Mouse (Mus musculus) embryonic facial prominence, embryonic 14.5 days (tissue): ENCODE measurements around the gene Pja2. TPM values are rescaled to one million over a fixed set of nuclear protein-coding genes. Genes with fewer than 3 reads are reported as not detected.

ENCODE experiments used
- ATAC-seq: fragments of 200-750 bp; cut with Nextera tagmentation; 2 replicates; pipeline ENCODE4 v1.8.0; 2017; ENCODE audit warnings: low read depth, moderate number of reproducible peaks, moderate TSS enrichment
- DNase-seq: peaks from one replicate; pipeline ENCODE4 v3.0.0-alpha.2; 2015; ENCODE audit warnings: low spot score
- H3K27ac ChIP-seq: fragments of 300-500 bp; sonication (generic); replicated peaks from 2 replicates; pipeline ENCODE4 v1.5.1; 2014; ENCODE audit warnings: low read depth, mild to moderate bottlenecking, low read length, moderate library complexity
- H3K27me3 ChIP-seq: fragments of 300-500 bp; sonication (generic); replicated peaks from 2 replicates; pipeline ENCODE4 v1.6.1; 2014; ENCODE audit warnings: low read length; ENCODE audit not compliant: control insufficient read depth, insufficient read depth
- H3K36me3 ChIP-seq: fragments of 300-500 bp; sonication (generic); 2 replicates; pipeline ENCODE4 v1.6.1; 2014; ENCODE audit warnings: low read length, mixed read lengths; ENCODE audit not compliant: control insufficient read depth, insufficient read depth
- H3K4me1 ChIP-seq: fragments of 300-500 bp; sonication (generic); 2 replicates; pipeline ENCODE4 v1.6.1; 2014; ENCODE audit warnings: antibody characterized with exemption, low read length; ENCODE audit not compliant: control insufficient read depth, insufficient read depth
- H3K4me2 ChIP-seq: fragments of 300-500 bp; sonication (generic); 2 replicates; pipeline ENCODE4 v1.6.1; 2014; ENCODE audit warnings: low read depth, mild to moderate bottlenecking, low read length, moderate library complexity, mixed read lengths
- H3K4me3 ChIP-seq: fragments of 300-500 bp; sonication (generic); 2 replicates; pipeline ENCODE4 v1.5.1; 2014; ENCODE audit warnings: low read depth, mild to moderate bottlenecking, low read length
- H3K9ac ChIP-seq: fragments of 300-500 bp; sonication (generic); 2 replicates; pipeline ENCODE4 v1.6.1; 2014; ENCODE audit warnings: low read depth, mild to moderate bottlenecking, low read length, moderate library complexity, mixed read lengths
- H3K9me3 ChIP-seq: fragments of 300-500 bp; sonication (generic); 2 replicates; pipeline ENCODE4 v1.6.1; 2016; ENCODE audit warnings: low read length; ENCODE audit not compliant: control insufficient read depth
- WGBS: fragments of 180-500 bp; shearing (Covaris S2); extraction: QIAGEN DNeasy Blood & Tissue Kit; methylation state at CpG from one replicate; pipeline ENCODE4 v1.1.7; 2014; 5-methylcytosine and 5-hydroxymethylcytosine counted together
- polyA plus RNA-seq: library from polyadenylated mRNA; unstranded; fragments of >200 nt; fragmentation: Nextera tagmentation; extraction: Ambion mirVana; gene quantifications from 2 replicates; pipeline ENCODE4 v1.2.1, GENCODE M21; 2014

The Pja2 gene
- polyA plus RNA-seq, 1 experiment from 2014 or later, result 102 TPM

DNA sequence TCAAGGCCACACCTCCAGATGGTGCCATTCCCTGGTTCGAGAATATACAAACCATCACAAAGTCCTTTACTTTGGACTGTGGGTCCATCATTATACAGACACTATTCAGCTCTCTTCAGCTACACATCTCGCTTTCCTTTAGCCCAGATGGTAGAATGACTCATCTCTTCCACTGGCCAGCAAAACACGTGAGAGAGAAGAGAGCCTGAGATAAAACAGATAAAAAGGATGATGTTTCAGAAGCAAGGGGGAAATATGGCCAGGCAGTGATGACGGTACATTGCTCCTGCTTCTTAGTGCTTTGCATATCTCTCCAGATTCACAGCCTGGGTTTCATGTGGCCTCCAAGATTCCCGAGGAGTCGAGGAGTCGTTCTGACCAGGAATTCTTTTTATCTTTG lies 10.0 kb upstream of the Pja2 start:
- no peak for ATAC-seq
- no peak overlapping the region for H3K27ac ChIP-seq
- peaks cover 5% of the 10 kb centered on the region; the same call in 1 of the 2 replicates for H3K4me1 ChIP-seq
- no peak overlapping the region for H3K4me2 ChIP-seq
- no peak overlapping the region for H3K9ac ChIP-seq
- no peak for DNase-seq
- WGBS, result 56% methylated on average over 7 of the region's 7 CpGs
- no peak overlapping the region for H3K4me3 ChIP-seq
- H3K27me3 ChIP-seq, result no peaks in the 10 kb centered on the region
- H3K9me3 ChIP-seq, result no peaks in the 10 kb centered on the region
- H3K36me3 ChIP-seq, result no peaks in the 10 kb centered on the region

DNA sequence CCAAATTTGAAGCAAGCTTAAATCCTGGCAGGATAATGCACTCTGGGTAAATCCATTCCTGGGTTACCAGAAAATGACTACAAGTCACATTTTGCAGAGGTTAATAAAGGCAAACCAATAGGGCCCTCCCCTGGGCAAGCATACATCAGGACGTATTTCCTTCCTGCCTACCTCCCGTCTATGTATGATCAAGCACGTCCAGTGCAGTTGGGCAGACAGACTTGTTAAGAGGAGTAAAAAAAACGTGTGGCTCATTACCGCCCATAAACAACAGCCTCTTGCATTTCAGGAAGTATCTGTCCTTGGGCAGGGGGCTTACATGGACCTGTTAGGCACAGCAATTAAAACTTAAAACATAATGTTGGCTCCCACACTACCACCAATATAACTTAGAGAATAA lies 8.0 kb upstream of the Pja2 start:
- H3K36me3 ChIP-seq, result no peaks in the 10 kb centered on the region
- WGBS, result 44% methylated on average over 5 of the region's 5 CpGs
- H3K4me3 ChIP-seq, result no peak overlapping the region
- no peak overlapping the region for H3K4me2 ChIP-seq
- H3K9me3 ChIP-seq, result no peaks in the 10 kb centered on the region
- ATAC-seq (no peak), DNase-seq (no peak)
- no peaks in the 10 kb centered on the region for H3K27me3 ChIP-seq
- no peak overlapping the region for H3K27ac ChIP-seq
- no peak overlapping the region for H3K9ac ChIP-seq
- H3K4me1 ChIP-seq, result no peaks in the 10 kb centered on the region

DNA sequence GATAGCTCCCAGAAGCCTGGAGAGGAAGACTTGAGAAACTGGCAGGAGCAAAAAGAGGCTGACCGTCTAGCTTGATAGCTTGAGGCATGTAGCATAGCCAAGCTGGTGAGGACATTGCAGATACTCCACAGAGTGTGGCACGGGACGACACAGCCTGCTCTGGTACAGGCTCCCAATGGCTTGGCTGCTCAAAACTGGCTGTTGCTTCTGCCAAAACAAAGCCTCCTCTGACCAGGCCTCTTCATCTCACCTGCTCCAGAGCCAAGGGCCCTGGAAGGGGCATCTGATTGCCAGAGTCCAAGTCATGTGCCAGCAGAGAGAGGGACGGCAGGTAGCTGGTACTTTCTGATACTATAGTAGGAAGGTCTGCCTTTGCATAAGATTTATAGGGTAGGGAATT lies 5.5 kb upstream of the Pja2 start:
- Histone ChIP-seq H3K36me3 (no peaks in the 10 kb centered on the region), H3K9me3 (no peaks in the 10 kb centered on the region), H3K9ac (no peak overlapping the region), H3K4me3 (no peak overlapping the region), H3K4me1 (no peaks in the 10 kb centered on the region), H3K4me2 (no peak overlapping the region), H3K27me3 (no peaks in the 10 kb centered on the region), H3K27ac (no peak overlapping the region)
- ATAC-seq (no peak), DNase-seq (no peak)
- 60% methylated on average over 4 of the region's 4 CpGs for WGBS

DNA sequence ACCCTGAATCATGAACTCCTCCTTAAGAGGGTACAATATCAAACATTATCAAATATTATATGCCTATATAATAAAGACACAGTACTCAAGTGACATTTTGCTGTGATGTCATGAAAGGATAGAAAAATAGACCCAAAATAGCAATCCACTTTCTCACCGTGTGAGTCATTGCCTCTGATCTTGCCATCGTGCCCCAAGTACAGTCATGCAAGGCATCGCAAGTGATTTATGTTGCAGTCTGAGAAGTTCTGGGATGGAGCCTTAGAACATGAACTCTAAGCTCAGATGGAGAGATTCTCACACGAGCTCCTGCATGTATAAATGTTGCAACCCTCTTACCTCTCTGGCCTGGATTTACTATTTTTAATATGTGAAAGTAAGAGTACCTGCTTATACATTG lies 2.2 kb upstream of the Pja2 start:
- no peak overlapping the region for H3K4me2 ChIP-seq
- no peak overlapping the region for H3K27ac ChIP-seq
- ATAC-seq, result no peak
- H3K4me3 ChIP-seq, result no peak overlapping the region
- H3K36me3 ChIP-seq, result no peaks in the 10 kb centered on the region
- no peak overlapping the region for H3K9ac ChIP-seq
- DNase-seq, result no peak
- WGBS, result 79% methylated on average over 4 of the region's 4 CpGs
- peaks cover 4% of the 10 kb centered on the region; the same call in 1 of the 2 replicates for H3K4me1 ChIP-seq
- no peaks in the 10 kb centered on the region for H3K9me3 ChIP-seq
- no peaks in the 10 kb centered on the region for H3K27me3 ChIP-seq

DNA sequence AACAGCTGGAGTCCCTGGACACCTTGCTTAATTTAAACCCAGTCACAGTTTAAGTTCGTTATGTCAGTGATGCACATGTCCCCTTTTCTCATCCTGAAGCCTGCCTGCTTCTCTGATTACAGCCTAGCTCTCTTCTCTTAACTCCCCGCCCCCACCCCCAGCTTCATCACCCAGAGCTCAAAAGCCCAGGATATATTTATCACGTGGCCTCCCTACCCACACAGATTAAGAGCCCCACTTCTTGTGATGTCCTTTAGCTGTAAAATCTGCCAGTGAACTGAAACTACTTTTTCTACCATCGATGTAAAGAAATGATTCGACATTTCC lies 1.0 kb upstream of the Pja2 start:
- peaks cover 4% of the 10 kb centered on the region; the same call in 1 of the 2 replicates for H3K4me1 ChIP-seq
- peak overlapping the region; percentile 93 for H3K4me3 ChIP-seq
- DNase-seq, result peak; percentile 58
- H3K9me3 ChIP-seq, result no peaks in the 10 kb centered on the region
- peak overlapping the region; percentile 81 for H3K27ac ChIP-seq
- peaks cover 3% of the 10 kb centered on the region; the same call in 1 of the 2 replicates for H3K36me3 ChIP-seq
- H3K9ac ChIP-seq, result peak overlapping the region; percentile 63
- peak overlapping the region; percentile 60 for H3K4me2 ChIP-seq
- H3K27me3 ChIP-seq, result no peaks in the 10 kb centered on the region
- ATAC-seq, result no peak
- 19% methylated on average over 5 of the region's 5 CpGs for WGBS

DNA sequence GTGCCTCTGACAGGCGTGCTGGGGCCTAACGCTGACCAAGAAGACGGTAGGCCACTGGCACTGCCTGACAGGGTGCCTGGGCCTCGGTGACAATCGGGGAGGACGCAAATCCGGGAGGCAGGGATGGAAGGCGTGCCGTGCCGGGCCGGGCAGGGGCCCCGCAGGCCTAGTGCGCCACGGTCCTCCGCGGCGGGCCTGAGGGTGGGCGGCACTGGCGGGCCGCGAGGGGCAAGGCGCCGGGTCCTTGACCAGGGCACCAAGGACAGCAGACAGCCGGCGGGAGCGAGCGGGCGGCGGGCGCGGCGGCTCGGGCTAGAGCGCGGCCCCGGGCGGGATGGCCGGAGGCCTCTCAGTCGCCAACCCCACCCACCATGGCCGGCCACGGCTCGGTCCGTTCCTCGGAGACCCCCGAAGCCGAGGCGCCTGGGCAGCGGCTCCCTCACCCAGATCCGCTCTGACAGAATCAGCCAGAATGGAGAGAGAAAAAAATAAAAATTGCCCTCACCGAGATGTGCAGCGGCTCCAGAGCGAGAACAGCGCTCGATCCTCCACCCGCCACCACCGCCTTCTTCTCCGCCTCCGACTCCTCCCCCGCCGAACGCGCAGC lies 322 bp downstream of the Pja2 start:
- Histone ChIP-seq H3K4me3 (peak overlapping the region; percentile 93), H3K27me3 (no peaks in the 10 kb centered on the region), H3K27ac (peak overlapping the region; percentile 98), H3K9ac (peak overlapping the region; percentile 98), H3K36me3 (peaks cover 5% of the 10 kb centered on the region; the same call in 1 of the 2 replicates), H3K4me1 (peaks cover 4% of the 10 kb centered on the region; the same call in 1 of the 2 replicates), H3K4me2 (peak overlapping the region; percentile 61), H3K9me3 (no peaks in the 10 kb centered on the region)
- ATAC-seq (peak; percentile 4), DNase-seq (peak; percentile 28)
- 1% methylated on average over 11 of the region's 62 CpGs for WGBS

DNA sequence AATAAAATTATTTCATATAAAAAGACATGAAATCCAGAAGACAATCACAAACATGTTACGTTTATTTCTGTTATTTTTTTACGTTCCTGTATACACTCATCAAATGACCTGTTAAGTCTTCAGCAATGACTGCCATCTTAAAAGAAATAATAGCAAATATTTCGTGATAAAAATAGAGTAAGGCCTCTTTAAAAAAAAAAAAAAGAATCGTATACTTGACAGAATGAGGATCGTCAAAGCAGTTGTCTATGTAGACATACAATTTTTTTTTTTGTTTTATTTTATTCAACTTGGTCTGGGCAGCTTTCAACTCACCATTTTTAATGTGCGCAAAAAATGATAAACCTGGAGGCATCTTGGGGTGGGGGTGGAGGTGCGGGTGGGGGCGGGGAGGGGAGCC lies 831 bp downstream of the Pja2 start:
- 20% methylated on average over 8 of the region's 8 CpGs for WGBS
- peaks cover 5% of the 10 kb centered on the region; the same call in 1 of the 2 replicates for H3K36me3 ChIP-seq
- H3K9me3 ChIP-seq, result no peaks in the 10 kb centered on the region
- H3K27ac ChIP-seq, result peak overlapping the region; percentile 98
- H3K4me2 ChIP-seq, result peak overlapping the region; percentile 61
- peak overlapping the region; percentile 98 for H3K9ac ChIP-seq
- peaks cover 4% of the 10 kb centered on the region; the same call in 1 of the 2 replicates for H3K4me1 ChIP-seq
- H3K27me3 ChIP-seq, result no peaks in the 10 kb centered on the region
- no peak for ATAC-seq
- H3K4me3 ChIP-seq, result peak overlapping the region; percentile 93
- DNase-seq, result no peak

DNA sequence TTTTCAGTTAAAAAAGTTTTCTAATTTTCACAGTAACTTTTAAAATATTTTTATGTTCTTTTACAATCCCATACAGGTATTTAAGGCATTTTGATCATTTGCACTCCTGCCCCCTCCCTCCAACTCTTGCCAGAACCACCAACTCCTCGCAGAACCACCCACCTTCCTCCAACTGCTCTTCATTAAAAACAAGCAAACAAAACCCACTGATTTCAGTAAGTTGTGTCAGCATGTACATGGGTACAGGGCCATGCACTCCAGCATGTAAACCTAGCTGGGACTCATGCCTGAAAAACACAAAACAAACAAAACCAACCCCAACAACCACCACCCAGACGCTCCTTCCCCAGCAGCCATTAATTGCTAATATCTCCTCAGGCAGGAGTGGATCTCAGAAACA lies 7.2 kb downstream of the Pja2 start:
- 57% methylated on average over 2 of the region's 2 CpGs for WGBS
- Histone ChIP-seq H3K9me3 (no peaks in the 10 kb centered on the region), H3K27ac (no peak overlapping the region), H3K9ac (no peak overlapping the region), H3K4me2 (no peak overlapping the region), H3K4me3 (no peak overlapping the region), H3K4me1 (peaks cover 4% of the 10 kb centered on the region; the same call in 1 of the 2 replicates), H3K36me3 (peaks cover 5% of the 10 kb centered on the region; the same call in 1 of the 2 replicates), H3K27me3 (no peaks in the 10 kb centered on the region)
- no peak for DNase-seq
- ATAC-seq, result no peak

DNA sequence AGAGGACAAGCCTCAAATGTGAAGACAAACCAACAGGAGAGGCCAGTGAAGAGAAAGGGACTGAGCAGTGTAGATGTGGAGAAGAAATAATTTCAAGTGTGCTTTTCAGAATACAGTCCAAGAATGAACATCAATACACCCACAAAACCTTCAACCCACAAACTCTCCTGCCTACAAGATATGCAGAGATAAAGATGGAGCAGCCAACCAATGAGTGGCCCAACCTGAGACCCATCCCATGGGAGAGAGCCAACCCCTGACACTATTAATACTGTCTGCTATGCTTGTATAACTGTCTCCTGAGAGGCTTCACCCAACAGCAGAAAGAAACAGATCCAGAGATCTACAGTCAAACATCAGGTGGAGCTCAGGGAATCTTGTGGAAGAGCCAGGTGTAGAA lies 16.3 kb downstream of the Pja2 start:
- ATAC-seq, result no peak
- no peak for DNase-seq
- no peak overlapping the region for H3K4me2 ChIP-seq
- no peak overlapping the region for H3K9ac ChIP-seq
- no peak overlapping the region for H3K27ac ChIP-seq
- H3K36me3 ChIP-seq, result peaks cover 22% of the 10 kb centered on the region
- no peaks in the 10 kb centered on the region for H3K4me1 ChIP-seq
- H3K27me3 ChIP-seq, result no peaks in the 10 kb centered on the region
- H3K4me3 ChIP-seq, result no peak overlapping the region
- no peaks in the 10 kb centered on the region for H3K9me3 ChIP-seq
